Mouse (Mus musculus) pancreas, adult 10 weeks (tissue): ENCODE data around the gene 6030498E09Rik. TPM values are rescaled to one million over a fixed set of nuclear protein-coding genes. Genes with fewer than 3 reads are reported as not detected.

Source experiments
- polyA plus RNA-seq: library from polyadenylated mRNA; stranded (reverse); fragments of 350-450 nt; fragmentation: Illumina TruSeq; extraction: RNeasy Lipid Tissue Mini Kit (QIAGEN cat#74804); gene quantifications from one replicate; pipeline ENCODE4 v1.2.3, GENCODE M21; 2015; ENCODE audit warnings: low read depth, low replicate concordance; ENCODE audit not compliant: insufficient read depth

6030498E09Rik gene
- polyA plus RNA-seq, result not detected

DNA sequence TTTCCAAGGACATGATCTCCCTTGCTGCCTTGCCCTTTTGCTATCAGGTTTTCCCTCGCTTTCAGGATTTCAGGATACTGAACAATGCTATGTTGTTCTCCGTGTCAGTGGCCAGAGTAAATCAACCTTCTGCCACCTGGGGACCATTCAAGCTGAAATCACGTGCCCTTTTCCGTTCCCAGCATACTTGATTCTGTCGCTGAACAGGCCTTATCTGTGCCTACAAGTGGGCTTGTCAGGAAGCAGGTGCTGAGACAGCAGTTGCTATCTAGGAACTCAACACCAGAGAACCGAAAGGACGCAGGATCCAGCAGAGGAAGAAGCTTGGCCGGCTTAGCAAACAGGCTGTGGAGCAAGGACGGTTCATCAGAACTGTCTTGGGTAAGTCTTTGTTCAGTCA, at the start of gene 6030498E09Rik:
Gene 6030498E09Rik (plus strand): TSS at position 194 of the 400 bp plus-strand sequence.

Other genes starting within 250 kb of the 6030498E09Rik start
- gene Cul4b, start 196.5 kb upstream of the 6030498E09Rik start, polyA plus RNA-seq, result 5.2 TPM
- 24.7 TPM for gene Mcts1, start 172.1 kb upstream of the 6030498E09Rik start, polyA plus RNA-seq
- 7.8 TPM for gene C1galt1c1, start 137.6 kb upstream of the 6030498E09Rik start, polyA plus RNA-seq